In the genomic region with DNA sequence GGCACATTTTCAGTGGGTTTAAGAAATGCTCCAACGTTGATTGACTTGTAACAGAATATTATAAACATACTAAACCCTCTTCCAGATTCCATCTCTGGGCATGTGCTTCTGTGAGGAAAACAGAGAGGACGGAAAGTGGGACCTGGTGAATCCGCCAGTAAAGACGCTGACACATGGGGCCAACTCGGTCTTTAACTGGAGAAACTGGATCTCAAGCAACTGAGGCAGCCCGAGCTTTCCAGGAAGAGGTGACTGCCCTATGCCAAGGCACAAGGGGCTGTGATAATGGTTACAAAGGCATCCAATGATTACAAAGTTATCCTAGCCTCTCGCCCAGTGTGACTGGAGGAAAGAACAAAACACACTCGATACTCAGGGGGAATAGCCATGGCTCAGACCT, we compare ENCODE assay signal across 24 mouse cellular contexts. TPM values are rescaled to one million over a fixed set of nuclear protein-coding genes. Genes with fewer than 3 reads are reported as not detected.
"Had no signal": no experiment of that assay in that cellular context is flagged by ENCODE, and none has a peak within 500 bp of the region (broad histone marks: within the 10 kb centered on the region; RNA-seq: fewer than 3 reads in every experiment).

No protein-coding gene starts in this region.

- DNase-seq: heart, postnatal 10 days; heart, postnatal 14 days; heart, postnatal 36 days; heart, postnatal 4 days; kidney, adult 11 months; kidney, adult 18-20 months; kidney, adult 2 months; kidney, adult 8-10 months; kidney, adult 9 months; kidney, postnatal 10 days; kidney, postnatal 14 days; kidney, postnatal 25 days; kidney, postnatal 36 days; kidney, postnatal 4 days; layer of hippocampus, adult 9-11 months; layer of hippocampus, postnatal 36 days had no signal

RNA-seq across cellular contexts. Expression of gene Ubash3a, which starts 33.5 kb away (rescaled TPM):
- total RNA-seq: heart, postnatal 25 days; heart, postnatal 36 days; left cerebral cortex, adult 18-20 months; left cerebral cortex, adult 2 months; left cerebral cortex, adult 8-10 months had no signal

RNA-seq across cellular contexts. Expression of gene Tmprss3, which starts 42.4 kb away (rescaled TPM):
- total RNA-seq: heart, postnatal 10 days; heart, postnatal 14 days; heart, postnatal 25 days; heart, postnatal 36 days; heart, postnatal 4 days; layer of hippocampus, adult 18-20 months; layer of hippocampus, adult 2 months; layer of hippocampus, postnatal 10 days; layer of hippocampus, postnatal 25 days; layer of hippocampus, postnatal 36 days; left cerebral cortex, adult 2 months had no signal
